Mouse (Mus musculus) 3T3-L1 (cell line): Measurements from ENCODE around the gene Fastkd5.

Experiments used
- DNase-seq: peaks from one replicate; pipeline ENCODE4 v3.0.0-alpha.2; 2015; ENCODE audit warnings: low read depth, low spot score

Fastkd5 gene

DNA sequence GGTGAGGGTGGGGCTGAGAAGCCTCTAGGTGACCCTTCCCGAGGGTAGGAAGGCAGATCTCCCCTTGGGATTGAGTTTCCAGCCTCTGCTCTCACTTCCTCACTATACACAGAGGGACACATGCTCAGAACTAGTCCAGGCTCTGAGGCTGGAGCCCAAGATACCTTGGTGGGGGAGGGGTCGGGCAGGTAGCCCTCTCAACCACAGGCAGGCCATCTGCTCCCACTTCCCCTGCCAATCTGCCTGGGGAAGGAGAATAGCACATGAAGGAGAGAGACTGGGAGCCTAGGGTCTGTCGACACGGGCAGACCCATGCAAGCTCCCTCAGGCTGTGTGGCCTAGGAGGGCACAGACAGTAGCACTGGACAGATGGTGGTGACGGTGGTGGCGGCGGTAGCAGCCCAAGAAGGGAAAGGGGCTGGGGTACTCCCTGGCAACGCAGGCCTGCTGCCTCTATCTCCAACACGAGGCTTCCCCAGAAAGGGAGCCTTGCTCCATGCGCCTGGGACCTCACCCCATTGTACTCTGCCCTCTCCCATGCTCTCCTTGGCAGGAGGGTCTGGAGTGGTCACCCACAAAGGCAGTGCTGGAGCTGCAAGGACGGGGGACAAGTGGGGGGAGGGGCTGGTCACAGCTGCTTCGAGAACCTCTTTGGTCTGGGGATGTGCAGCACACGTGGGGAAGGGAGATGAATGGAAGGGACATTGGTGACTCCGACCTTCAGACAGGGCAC, 4.3 kb upstream of the Fastkd5 start:
- DNase-seq = no peak

DNA sequence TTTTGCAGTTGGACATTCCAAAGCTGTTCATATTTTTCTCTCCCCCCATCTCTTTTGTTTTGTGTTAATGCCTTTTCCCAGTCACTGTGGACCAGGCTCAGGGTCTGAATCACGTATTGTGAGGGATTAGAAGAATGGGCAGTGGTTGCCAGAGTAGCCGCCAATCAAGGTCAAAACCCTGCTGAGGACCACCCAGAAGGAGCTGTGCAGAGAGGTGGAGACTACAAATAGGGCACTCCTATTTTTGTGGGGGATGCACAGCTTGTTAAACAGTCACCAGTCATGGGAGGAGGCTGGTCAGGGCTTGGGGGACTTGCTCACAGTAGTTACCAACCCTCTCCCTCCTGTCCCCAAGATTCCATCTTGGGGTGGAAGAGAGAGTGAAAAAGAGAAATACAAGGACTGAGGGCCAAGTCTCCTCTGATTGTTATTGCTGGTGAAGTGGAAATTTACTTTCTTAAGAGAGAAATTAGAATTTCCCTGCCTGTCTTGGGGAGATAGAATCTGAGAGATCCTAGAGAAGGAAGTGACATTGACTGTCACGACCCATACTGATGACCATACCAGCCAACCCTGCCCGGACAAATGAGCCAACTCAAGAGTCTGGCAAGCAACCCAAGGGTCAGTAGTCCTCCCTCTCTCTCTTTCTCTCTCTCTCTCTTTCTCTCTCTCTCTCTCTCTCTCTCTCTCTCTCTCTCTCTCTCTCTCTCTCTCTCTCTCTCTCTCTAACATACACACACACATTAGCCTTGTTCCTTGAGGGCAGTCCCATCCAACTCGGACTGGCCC, 3.3 kb upstream of the Fastkd5 start:
- no peak for DNase-seq

DNA sequence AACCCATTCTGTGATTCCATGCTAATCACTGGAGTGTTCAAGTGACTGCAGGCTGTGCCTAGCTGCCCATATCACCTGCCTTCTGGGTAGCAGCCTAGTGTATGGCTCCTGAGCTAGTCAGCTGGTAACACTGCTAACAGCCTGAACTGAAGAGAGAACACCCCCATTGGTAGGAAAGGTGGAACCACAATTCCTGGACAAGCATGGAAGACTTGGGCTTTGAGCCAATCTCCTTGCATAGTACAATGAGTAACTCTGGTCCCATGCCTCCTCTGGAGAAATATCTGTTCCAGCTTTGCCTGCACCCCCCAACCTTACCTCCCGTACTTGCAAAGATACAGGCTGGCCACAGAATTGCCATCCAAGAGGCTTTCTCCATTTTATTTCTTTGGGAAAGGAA, 2.6 kb upstream of the Fastkd5 start:
- DNase-seq = peak; percentile 40

DNA sequence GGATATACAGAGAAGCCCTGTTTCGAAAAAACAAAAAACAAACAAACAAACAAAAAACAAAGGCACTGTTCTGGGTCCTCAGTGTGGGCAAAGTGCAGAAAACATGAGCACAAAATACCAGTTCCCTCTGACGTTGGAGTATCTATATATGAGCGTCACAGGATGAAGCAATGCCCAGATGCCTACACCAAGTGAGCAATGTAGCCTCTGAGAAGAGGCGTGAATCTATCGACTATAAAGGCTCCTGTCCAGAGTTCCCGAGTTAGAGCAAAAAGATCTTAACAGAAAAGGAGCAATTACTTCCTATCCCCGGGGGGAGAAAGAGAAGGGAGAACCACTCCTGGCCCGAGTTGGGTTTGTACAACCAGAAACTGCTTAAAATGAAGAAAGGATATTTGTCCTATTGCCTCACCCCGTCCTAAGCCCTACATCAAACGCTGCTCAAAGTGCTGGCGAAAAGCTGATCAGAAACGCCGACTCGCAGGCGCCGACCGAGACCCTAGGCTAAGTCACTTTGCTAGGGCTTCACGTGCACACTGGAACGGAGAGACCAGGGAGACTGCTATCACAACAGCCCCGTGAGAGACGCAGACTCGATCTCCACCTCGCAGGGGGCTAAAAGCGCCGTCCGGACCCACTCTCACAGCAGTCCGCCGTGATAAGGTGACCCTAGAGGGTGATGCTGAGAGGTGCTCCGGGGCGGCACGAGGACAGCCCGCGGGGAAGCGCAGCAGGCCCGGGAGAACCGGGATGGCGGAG, 568 bp downstream of the Fastkd5 start:
- DNase-seq = peak; percentile 51

DNA sequence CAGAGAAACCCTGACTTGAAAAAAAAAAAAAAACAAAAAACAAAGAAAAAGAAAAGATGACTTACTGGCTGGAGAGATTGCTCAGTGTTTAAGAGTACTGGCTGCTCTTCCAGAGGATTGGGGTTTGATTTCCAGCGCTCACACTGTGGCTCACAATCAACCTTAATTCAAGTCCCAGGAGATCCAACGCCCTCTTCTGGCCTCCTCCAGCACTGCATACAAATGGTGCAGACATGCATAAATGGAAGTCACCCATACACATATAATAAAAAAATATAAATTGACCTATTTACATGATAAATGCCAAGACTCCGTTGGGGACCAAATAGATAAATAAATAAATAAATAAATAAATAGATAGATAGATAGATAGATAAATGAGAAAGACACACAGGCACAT, 1.4 kb downstream of the Fastkd5 start:
- peak; percentile 59 for DNase-seq

DNA sequence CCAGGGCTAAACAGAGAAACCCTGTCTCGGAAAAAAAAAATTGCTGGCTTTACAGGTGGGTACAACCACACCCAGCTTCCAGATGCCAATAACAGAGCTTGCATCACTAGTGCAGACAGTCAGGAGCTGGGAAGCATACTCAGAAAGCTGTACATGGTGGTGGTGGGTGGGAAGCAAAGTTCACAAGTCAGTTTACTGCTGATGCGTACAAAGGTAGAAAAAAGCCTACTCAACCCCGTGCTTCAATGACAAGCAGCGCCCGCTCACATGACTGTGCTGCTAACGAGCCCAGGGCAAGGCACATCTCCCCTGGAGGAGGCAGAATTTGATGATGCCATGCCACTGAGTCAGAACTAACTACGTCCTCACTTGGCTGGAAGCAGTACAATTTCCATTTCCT, 10.9 kb downstream of the Fastkd5 start:
- no peak for DNase-seq

DNA sequence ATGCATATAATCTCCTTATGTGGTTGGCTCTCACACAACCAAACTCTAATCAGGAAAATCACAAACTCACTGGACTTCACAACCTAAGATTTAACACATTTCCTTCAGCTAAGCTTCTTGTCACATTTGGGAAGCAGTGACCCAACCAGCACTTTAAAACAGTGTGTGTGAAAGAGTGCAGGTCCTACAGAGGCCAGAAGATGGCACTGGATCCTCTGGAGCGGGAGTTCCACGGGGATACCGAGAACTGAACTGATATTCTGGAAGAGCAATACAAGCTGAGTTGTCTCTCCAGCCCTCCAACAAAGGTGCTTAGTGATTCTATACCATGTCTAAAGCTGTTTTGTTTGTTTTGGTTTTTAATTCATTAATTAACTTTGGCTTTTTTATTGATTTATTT, 16.7 kb downstream of the Fastkd5 start:
- peak; percentile 51 for DNase-seq

DNA sequence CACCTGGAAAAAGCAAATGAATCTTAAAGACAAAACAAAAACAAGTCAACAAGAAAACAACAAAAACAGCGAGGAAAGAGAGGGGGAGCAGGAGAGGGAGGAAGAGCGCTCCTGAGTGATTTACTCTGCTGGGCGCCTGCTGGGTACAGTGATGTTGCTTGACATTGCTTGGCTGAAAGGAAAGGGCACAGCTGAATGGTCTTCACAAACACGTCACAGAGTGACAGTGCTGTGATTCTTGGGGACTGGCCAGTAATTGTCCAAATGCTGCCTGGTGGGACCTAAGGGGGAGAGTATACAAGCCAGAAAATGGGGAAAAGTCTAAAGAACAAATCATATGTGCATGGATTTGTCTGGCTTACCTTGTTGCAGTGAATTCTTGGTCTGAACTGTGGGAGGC, 27.6 kb downstream of the Fastkd5 start:
- DNase-seq = no peak

DNA sequence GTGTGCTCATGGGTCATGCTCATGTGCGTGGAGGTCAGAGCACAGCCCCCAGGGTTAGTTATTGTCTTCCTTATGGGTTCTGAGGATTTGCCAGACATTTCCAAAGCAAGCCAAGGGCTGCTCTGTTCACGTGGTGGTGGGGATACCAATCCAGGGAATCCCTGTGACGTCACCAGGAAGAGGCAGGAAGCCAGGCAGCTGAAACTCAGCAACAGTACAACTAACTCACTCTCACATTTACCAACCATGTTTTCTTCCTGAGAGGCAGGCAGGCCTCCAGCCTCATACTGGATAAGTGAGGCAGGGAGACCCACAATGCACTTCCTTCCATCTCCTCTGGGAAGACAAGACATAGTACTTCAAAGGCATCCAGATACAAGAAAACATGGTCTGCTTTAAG, 31.4 kb downstream of the Fastkd5 start:
- no peak for DNase-seq

DNA sequence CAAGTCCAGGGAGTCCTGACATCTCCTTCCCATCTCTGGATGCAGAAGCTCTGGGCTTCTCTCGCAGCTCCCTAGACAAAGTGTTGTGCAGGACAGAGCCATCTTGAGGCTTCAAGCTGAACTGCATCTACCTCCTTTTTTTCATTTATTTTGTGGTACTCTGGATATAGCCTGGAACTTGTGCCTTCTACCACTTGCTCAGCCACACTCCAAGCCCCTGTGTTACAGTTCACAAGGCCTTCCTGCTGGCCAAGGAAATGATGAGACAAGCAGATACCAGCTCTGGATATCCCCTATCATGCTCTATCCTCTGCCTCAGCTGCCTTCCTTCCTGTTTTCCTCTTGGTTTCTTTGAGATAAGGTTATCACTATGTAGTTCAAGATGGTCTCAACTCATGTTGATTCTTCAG, 32.2 kb downstream of the Fastkd5 start:
- peak; percentile 71 for DNase-seq

DNA sequence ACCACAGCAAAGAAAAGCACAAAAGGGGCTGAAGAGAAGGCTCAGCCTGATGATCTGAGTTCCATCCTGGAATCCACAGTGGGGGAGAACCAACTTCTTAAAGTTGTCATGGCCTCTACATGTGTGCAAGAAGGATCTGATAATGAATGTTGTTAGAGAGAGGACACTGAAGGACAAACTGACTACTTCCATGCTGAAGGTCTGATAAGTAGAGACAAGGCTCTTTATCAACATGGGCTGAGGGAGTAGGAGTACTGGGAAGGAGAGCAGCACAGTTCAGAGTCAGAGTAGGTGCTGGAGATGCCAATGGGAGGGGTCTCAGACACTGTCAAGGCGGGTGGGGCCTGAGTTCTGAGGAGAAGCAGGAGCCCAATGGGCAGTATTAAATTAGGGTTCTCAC, 34.2 kb downstream of the Fastkd5 start:
- DNase-seq = no peak

DNA sequence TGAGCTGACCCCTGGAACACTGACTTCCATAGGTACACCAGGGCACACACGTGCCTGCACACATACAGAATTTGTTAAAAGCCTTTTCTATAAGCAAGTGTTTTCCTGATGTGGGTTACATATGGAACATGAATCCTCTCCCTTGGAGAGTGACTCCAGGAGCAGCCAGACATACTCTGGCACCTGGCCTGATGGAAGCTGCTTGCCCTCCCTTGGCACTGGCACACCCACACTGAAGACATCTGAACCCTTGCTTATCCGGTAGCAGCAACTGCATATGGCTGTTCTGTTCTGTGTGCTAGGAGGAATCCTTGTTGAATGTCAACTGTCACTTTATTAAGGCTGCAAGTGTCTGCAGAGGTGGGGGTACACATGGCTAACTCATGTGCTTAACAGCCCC, 38.8 kb downstream of the Fastkd5 start:
- DNase-seq = no peak

DNA sequence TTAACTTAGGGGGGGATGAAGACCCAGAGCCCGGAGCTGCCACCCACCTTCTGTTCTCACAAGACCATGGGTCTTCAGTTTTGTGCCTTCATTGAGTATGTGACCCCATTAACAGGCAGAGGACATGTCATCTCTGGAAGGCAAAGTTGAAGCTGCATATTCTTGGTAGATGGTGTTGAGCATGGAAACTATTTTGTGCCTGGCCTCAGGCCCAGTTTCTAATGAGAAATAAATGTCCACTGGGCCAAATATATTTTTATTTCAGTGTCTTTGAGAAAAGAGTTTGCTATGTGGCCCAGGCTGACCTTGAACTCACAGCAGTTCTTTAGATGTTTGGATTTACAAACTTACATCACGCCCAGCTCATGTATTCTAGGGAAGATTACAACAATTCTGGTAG, 40.1 kb downstream of the Fastkd5 start:
- DNase-seq = no peak

DNA sequence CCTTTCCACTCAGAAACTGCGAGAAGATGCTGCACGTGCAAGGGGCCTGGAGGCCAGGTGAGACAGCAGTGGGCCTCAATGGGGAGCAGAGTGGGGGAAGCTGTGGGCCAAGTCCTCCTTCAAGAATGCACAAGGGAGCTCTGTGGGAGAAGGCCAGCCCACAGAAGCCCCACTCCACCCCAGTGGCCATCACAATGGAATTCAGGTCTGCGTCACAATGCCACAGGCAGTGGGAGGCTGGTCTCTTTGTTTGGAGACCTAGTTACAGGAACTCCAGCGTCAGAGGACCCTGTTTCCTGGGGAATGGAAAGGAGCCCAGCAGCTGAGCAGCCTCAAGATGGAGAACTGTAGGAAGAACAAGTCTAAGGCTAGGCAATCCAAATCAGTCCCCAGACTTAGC, 40.7 kb downstream of the Fastkd5 start:
- DNase-seq = no peak

DNA sequence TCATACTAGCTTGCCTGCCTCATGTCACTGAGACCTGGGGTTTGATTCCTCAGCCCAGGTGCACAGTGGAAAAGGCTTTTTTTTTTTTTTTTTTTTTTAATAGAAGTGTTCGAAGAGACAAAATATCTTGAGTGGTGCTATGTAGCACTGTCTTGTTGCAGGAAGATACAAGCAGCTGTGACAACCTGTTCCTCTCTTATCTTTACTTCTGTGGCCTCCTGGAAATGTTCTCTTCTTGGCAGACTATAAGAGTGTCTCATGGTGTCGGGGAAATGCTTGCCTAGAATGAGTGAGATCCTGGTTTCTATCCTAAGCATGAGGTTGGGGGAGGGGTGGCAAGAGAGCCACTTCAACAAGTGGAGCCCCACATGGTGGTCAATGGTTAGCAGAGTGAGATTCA, 41.5 kb downstream of the Fastkd5 start:
- DNase-seq = no peak

DNA sequence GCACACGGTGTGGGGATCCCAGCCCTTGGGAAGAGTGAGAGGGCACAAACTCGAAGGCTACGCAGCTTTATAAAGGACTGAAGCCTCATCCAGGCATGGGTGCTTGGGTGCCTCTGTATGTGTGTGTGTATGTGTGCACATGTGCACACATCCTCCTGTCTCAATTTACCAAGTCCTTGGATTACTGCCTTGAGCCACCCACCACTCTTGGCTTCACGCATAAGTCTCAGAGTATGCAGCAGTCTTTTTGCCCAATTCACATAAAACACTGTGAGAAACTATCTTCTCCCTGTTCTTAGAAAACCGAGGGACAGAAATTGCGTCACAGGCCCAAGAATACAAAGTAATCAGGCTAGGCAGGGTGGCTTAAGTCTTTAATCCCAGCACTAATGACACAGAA, 43.8 kb downstream of the Fastkd5 start:
- DNase-seq = no peak

DNA sequence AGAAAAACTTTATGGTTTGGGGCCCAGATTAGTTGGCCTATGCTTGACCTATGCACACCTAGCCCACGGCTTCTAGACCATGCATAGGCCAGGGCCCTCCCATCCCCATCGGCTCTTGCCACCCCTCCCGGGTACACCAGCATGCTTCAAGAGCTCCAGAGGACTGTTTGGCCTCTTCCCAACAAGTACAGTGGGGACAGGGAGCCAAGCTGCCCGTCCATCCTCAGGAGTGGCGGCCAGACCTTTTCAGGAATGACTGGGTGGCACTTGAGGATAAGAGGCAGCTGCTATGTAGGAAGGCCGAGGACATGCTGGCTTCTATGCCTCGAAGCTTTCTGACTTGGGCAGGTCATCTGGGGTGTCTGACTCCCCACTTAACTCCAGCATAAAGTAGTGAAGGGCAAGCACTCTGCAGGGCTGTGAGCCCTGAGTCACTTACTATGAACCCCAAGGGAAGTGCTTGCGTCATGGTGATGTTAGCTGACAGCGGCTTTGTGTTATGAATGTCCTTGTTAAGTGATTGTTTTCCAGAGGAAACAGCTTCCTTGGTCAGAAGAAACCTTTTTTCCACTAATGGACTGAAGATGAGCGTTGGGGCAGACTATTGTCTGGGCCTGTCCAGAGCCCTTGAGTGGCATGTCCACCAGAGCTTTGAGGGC, 45.8 kb downstream of the Fastkd5 start:
- DNase-seq = peak; percentile 72

DNA sequence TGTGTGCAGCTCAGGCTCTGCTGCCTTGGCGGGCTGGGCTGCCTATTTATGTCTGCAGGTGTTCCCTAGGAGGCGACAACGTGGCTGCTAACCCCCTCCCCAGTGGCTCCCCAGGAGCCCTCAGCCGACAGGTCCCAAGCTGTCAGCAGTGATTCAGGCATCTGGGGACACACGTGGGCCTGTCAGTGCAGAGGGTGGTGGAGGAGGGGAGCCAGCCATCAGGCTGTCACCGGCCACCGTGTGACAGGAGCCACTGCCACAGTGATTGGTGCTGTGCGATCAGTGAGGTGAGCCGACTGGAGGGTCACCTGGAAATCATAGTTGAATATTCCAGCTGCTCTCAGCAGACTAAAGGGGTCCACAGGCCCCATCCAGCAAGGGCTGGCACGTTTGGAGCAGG, 47.3 kb downstream of the Fastkd5 start, which contains the start of gene Avp:
TSS of gene Avp (minus strand) at position 3 of the 400 bp plus-strand sequence.
- no peak for DNase-seq

DNA sequence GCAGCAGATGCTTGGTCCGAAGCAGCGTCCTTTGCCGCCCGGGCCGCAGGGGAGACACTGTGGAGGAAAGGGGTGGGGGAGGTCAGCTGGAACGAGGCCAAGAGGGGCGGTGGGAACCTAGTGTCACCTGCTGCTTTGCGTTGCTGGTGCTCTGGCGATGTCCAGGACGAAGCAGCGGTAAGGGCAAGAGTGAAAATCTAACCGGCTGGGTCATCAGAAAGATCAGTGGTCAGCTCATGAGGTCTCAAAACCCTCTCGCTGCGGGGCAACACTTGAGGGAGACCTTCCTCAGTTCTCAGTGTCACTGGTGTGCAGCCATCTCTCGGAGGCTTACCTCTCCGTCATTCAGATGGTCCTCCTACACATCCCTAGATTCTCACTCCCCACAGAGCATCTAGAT, 48.6 kb downstream of the Fastkd5 start:
- no peak for DNase-seq

DNA sequence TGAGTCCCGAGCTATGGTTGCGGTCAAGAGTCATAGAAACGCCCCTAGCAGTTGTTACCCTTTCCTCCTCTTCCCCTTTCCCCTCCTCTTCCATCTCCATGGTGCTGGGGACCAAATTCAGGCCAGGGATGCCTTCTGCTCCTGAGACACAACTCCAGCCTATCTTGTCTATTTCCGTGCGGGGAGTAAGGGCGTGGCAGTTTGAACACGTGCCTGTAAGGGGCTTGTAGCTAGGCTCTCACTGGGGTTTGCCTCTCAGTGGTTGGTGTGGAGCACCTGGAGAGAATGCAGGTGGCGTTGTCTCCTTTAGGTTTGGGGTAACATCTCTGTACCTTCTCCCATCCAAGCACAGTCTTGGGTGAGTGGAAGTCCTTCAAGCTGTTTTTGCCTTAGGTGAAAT, 50.0 kb downstream of the Fastkd5 start:
- DNase-seq = no peak

DNA sequence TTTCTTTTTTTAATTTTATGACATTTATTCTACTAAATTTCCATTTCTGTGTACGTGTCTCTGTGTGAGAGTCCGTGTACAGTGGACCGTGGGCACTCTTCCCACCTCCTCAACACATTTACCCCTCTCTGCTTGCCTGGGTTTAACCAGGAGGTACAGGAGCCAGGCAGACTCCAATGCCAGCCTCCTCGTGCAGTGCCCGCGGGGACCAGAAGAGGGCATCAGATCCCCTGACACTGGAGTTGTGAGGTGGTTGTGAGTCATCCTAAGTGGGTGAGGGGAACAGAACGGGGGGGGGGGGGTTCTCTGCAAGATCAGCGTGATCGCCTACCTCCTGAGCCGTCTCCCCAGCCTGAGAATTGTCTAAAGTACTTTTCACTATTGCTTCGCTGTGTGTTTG, 51.7 kb downstream of the Fastkd5 start:
- DNase-seq = peak; percentile 83

DNA sequence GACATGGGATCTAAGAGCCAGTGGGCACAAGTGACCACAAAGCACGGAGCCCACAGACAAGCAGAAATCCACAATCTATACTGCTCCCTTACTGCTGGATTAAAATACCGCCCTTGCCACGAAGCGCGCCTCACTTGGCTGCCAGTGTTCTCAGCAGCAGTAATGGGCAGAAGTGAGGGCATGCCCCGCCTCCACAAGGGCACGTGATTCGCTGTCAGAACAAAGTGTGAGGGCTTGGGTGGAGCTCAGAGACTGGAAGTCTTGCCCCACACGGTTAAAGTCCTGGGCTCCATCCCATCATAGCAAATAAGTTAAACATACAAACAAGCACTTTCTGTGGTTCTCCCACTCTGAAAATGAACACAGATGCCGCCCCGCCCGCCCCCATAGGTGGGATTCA, 52.2 kb downstream of the Fastkd5 start:
- peak; percentile 83 for DNase-seq
